Mouse (Mus musculus) liver, embryonic 14.5 days (tissue): ENCODE measurements around the gene Traf5. TPM values are rescaled to one million over a fixed set of nuclear protein-coding genes. Genes with fewer than 3 reads are reported as not detected.

Experiments
- ATAC-seq: fragments of 200-750 bp; cut with Nextera tagmentation; 2 replicates; pipeline ENCODE4 v1.8.0; 2017; ENCODE audit warnings: moderate number of reproducible peaks, mild to moderate bottlenecking, moderate library complexity; ENCODE audit not compliant: insufficient read depth
- DNase-seq, 3 experiments: peaks; one replicate each; pipeline ENCODE4 v3.0.0-alpha.2; 2012 to 2013; ENCODE audit warnings: low read depth in 3 of 3, low spot score in 3 of 3
- H3K27ac ChIP-seq: fragments of 300-500 bp; sonication (generic); 2 replicates; pipeline ENCODE4 v1.5.1; 2014; ENCODE audit warnings: moderate library complexity, mild to moderate bottlenecking, control low read depth, inconsistent platforms
- H3K27me3 ChIP-seq: fragments of 300-500 bp; sonication (generic); 2 replicates; pipeline ENCODE4 v1.6.1; 2014; ENCODE audit warnings: mild to moderate bottlenecking, low read length, moderate library complexity; ENCODE audit not compliant: control insufficient read depth, insufficient read depth
- H3K36me3 ChIP-seq: fragments of 300-500 bp; sonication (generic); replicated peaks from 2 replicates; pipeline ENCODE4 v1.6.1; 2014; ENCODE audit warnings: low read depth; ENCODE audit not compliant: control insufficient read depth, insufficient read depth
- H3K4me1 ChIP-seq, 2 experiments: fragments of 200-500 bp in 1 of 2; fragments of 300-500 bp in 1 of 2; sonication (generic) in 1 of 2; replicated peaks; 2 replicates each; pipeline ENCODE4 v1.6.1; 2012 to 2014; ENCODE audit warnings: antibody characterized with exemption in 1 of 2, inconsistent platforms in 1 of 2, low read length in 1 of 2; ENCODE audit not compliant: control insufficient read depth in 2 of 2, insufficient read depth in 2 of 2
- H3K4me2 ChIP-seq: fragments of 300-500 bp; sonication (generic); 2 replicates; pipeline ENCODE4 v1.6.1; 2014; ENCODE audit warnings: low read depth, mild to moderate bottlenecking, control low read depth, moderate library complexity
- H3K4me3 ChIP-seq, 2 experiments: fragments of 200-500 bp in 1 of 2; fragments of 300-500 bp in 1 of 2; sonication (generic) in 1 of 2; 2 replicates each; pipeline ENCODE4 v1.5.1; 2012 to 2014; ENCODE audit warnings: low read depth in 2 of 2, low read length in 2 of 2, mild to moderate bottlenecking in 2 of 2, control low read depth in 1 of 2, inconsistent platforms in 1 of 2, moderate library complexity in 1 of 2; ENCODE audit not compliant: insufficient read depth in 1 of 2
- H3K9ac ChIP-seq: fragments of 300-500 bp; sonication (generic); replicated peaks from 2 replicates; pipeline ENCODE4 v1.6.1; 2014; ENCODE audit warnings: mild to moderate bottlenecking, control low read depth, moderate library complexity
- H3K9me3 ChIP-seq: fragments of 300-500 bp; sonication (generic); 2 replicates; pipeline ENCODE4 v1.6.1; 2016; ENCODE audit warnings: low read length, mixed read lengths; ENCODE audit not compliant: control insufficient read depth
- CTCF ChIP-seq: IDR thresholded peaks from 2 replicates; pipeline ENCODE4 v1.5.1; 2016; ENCODE audit warnings: antibody characterized with exemption, low read depth, control low read depth
- EP300 ChIP-seq: IDR thresholded peaks from 2 replicates; pipeline ENCODE4 v1.6.1; 2016; ENCODE audit warnings: antibody characterized with exemption, low read depth
- WGBS: fragments of 180-500 bp; shearing (Covaris S2); extraction: QIAGEN DNeasy Blood & Tissue Kit; methylation state at CpG from one replicate; pipeline ENCODE4 v1.1.7; 2014; ENCODE audit not compliant: insufficient replicate concordance; 5-methylcytosine and 5-hydroxymethylcytosine counted together
- polyA plus RNA-seq, 2 experiments: library from polyadenylated mRNA; depleted of rRNA in 1 of 2; stranded (reverse) in 1 of 2; unstranded in 1 of 2; fragments of >200 nt; fragmentation: Nextera tagmentation in 1 of 2; extraction: Ambion mirVana in 1 of 2; gene quantifications; 2 replicates each; pipeline versions ENCODE4 v1.2.1 to v1.2.3; 2012 to 2014

The Traf5 gene
- polyA plus RNA-seq, 2 experiments, result 4.9 to 7.2 TPM

DNA sequence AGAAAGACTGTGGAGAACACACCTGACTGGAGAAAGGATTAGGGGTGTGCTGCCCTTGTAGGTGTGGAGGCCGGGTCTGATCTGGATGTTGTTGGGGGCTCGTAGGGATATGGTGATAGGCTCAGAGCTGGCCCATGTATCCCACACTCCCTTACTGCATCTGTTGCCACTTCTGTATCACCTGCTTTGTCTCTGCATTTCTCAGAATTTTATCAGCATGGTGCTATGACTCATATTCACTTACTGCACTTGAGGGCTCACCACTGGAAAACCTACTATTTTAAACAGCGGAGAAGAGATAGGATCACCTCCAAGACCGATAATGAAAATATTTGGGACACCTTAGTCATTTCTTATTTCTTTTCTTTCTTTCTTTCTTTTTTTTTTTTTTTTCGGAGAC, 103.3 kb downstream of the Traf5 start:
- no peaks in the 10 kb centered on the region for H3K36me3 ChIP-seq
- H3K9ac ChIP-seq, result no peak overlapping the region
- peak overlapping the region; percentile 61; the same call in 1 of the 2 replicates for H3K4me2 ChIP-seq
- peaks cover 10 to 13% of the 10 kb centered on the region in 2 experiments for H3K4me1 ChIP-seq
- TF ChIP-seq EP300 (no peak), CTCF (no peak)
- 60% methylated on average over 5 of the region's 5 CpGs for WGBS
- no peak overlapping the region for H3K27ac ChIP-seq
- H3K27me3 ChIP-seq, result no peaks in the 10 kb centered on the region
- no peak overlapping the region for H3K4me3 ChIP-seq
- no peak for DNase-seq
- no peak for ATAC-seq
- H3K9me3 ChIP-seq, result no peaks in the 10 kb centered on the region

DNA sequence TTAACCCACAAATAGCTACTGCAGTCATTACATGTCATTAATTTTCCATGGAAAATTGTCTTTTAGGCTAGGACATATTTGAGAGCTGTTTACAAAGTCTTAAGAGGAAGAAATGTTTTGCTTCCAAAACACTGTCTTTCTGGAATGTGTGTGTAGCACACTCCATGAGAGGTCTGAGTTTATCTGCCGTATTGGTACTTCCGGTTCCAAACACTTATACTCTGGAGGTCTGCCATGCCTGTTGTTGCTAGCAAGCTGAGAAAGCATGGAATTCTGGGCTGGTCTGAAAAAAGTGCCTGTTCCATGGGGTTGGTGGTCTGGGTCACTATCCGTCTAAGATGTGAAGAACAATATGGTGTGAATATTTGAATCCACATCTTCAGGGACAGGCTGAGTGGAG, 103.7 kb downstream of the Traf5 start:
- H3K36me3 ChIP-seq, result no peaks in the 10 kb centered on the region
- DNase-seq, result no peak
- H3K9ac ChIP-seq, result no peak overlapping the region
- TF ChIP-seq CTCF (no peak), EP300 (no peak)
- H3K4me3 ChIP-seq, result no peak overlapping the region
- no peak overlapping the region for H3K27ac ChIP-seq
- H3K9me3 ChIP-seq, result no peaks in the 10 kb centered on the region
- ATAC-seq, result no peak
- no peaks in the 10 kb centered on the region for H3K27me3 ChIP-seq
- H3K4me1 ChIP-seq, result peaks cover 10 to 11% of the 10 kb centered on the region in 2 experiments
- no peak overlapping the region for H3K4me2 ChIP-seq
- 75% methylated on average over 3 of the region's 3 CpGs for WGBS

DNA sequence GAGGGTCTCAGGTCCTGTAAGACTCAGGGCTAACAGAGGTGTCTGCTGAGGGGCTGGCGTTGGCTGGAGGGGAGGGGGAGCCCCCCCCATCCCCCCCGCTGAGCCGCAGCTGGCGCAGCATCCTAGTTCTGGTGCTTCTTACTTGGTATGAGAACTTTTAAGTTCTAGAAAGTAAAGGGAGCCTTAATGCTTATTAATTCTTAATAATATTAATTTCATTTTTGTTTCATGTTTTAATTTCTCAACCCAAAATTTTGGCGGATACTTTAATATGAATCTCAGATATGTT, 104.9 kb downstream of the Traf5 start:
- no peak overlapping the region for H3K4me2 ChIP-seq
- WGBS, result 52% methylated on average over 5 of the region's 5 CpGs
- H3K4me3 ChIP-seq, result no peak overlapping the region
- DNase-seq (no peak), ATAC-seq (no peak)
- no peaks in the 10 kb centered on the region for H3K9me3 ChIP-seq
- H3K36me3 ChIP-seq, result no peaks in the 10 kb centered on the region
- no peaks in the 10 kb centered on the region for H3K27me3 ChIP-seq
- TF ChIP-seq CTCF (no peak), EP300 (no peak)
- no peak overlapping the region for H3K9ac ChIP-seq
- no peak overlapping the region for H3K27ac ChIP-seq
- H3K4me1 ChIP-seq, result peaks cover 10 to 11% of the 10 kb centered on the region in 2 experiments

DNA sequence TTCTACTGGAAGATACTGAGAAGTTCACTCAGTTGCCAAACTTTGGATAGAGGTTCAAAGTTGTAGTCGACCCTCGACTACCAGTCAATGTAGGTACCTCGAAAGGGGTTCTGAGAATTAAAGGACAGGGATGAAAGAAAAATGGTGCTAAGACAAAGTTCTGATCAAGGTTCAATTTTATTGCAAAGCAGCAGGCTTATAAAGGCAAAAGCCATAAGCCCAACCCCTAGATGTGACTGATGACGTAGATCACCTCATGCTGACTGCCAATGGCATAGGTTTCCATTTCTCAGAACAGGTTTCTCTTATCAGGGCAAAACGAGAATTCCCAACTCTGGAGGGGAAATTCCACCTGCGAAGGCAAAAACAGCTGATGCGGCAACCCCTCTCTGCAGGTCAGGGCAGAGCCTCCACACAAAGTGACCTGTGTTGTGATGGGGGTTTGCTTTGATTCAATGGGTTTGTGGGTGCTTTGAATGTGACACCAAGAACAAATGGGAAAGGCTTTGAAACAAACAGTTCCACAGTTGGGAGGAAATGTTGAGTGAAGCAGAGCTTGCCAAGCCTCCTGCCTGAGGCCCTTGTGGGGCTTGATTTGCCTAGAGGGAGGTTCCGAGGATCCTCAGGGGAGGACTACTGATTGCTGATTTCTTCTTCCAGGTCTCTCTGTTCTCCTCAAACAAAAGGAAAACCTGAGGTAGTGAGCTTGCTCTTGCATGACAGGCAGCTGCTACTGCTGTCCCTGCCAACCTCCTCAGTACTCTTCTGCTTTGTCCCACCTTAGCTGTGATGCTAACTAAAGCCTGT, 105.5 kb downstream of the Traf5 start:
- H3K9me3 ChIP-seq, result no peaks in the 10 kb centered on the region
- no peaks in the 10 kb centered on the region for H3K36me3 ChIP-seq
- no peak for ATAC-seq
- H3K4me2 ChIP-seq, result no peak overlapping the region
- no peak overlapping the region for H3K4me3 ChIP-seq
- peaks cover 10 to 11% of the 10 kb centered on the region in 2 experiments for H3K4me1 ChIP-seq
- H3K27ac ChIP-seq, result no peak overlapping the region
- no peaks in the 10 kb centered on the region for H3K27me3 ChIP-seq
- no peak overlapping the region for H3K9ac ChIP-seq
- DNase-seq, result no peak
- WGBS, result 58% methylated on average over 8 of the region's 8 CpGs
- TF ChIP-seq EP300 (no peak), CTCF (no peak)

DNA sequence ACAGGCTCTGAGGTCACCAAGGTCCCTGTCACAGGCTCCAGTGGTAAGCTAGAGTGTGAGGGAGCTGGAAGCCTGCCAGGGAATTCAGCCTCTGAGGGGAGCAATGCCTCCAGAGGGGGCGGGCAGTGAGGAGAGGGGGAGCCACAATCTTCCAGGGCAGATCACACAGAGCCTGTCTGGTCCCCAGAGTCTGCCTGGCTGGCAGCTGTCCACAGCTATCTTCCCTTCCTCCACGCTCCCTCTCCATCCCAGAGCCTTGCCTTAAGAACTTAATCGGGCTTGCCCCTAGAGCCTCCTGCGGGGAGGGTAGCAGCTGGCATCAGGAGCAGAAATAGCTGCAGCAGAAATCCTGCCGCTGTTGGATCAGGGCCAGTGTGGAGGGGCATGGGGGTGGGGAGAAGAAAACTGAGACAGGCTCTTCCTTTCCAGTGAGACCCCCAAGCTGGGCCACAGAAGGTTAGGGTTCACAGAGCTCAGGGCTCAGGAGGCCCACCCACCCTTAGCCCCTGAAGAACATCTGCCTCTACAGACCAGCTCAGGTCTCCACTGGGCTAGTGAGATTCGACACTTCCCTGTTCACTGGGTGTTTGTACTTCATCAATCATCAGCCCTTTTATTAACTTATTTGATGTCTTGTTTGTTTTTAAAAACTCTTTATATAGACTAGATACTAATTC, 110.8 kb downstream of the Traf5 start:
- no peak for ATAC-seq
- WGBS, result 52% methylated on average over 6 of the region's 6 CpGs
- H3K4me1 ChIP-seq, result no peaks in the 10 kb centered on the region

More for the DNA sequence above, 110.8 kb downstream of the Traf5 start:
- H3K4me3 ChIP-seq, result no peak overlapping the region
- no peak for DNase-seq
- H3K27me3 ChIP-seq, result no peaks in the 10 kb centered on the region
- no peaks in the 10 kb centered on the region for H3K36me3 ChIP-seq
- no peaks in the 10 kb centered on the region for H3K9me3 ChIP-seq
- no peak overlapping the region for H3K27ac ChIP-seq
- TF ChIP-seq CTCF (no peak), EP300 (no peak)
- no peak overlapping the region for H3K4me2 ChIP-seq
- no peak overlapping the region for H3K9ac ChIP-seq
